Mouse (Mus musculus) forebrain, embryonic 13.5 days (tissue): ENCODE results near the gene Myh7. TPM values are rescaled to one million over a fixed set of nuclear protein-coding genes. Genes with fewer than 3 reads are reported as not detected.
A peak's percentile ranks its signal among the peaks of the same experiment; 100 is the strongest.
"Not testable (repeated sequence)": the region's sequence is repeated elsewhere in the genome, so short reads cannot be mapped to it uniquely, and the experiment has no call there.

Experiments
- ATAC-seq: fragments of 200-750 bp; cut with Nextera tagmentation; 2 replicates; pipeline ENCODE4 v1.8.0; 2017
- H3K27ac ChIP-seq: fragments of 300-500 bp; sonication (generic); 2 replicates; pipeline ENCODE4 v1.5.1; 2015; ENCODE audit warnings: inconsistent platforms, mild to moderate bottlenecking, moderate library complexity
- H3K27me3 ChIP-seq: fragments of 300-500 bp; sonication (generic); 2 replicates; pipeline ENCODE4 v1.6.1; 2015; ENCODE audit warnings: mild to moderate bottlenecking, inconsistent platforms
- H3K36me3 ChIP-seq: fragments of 300-500 bp; sonication (generic); 2 replicates; pipeline ENCODE4 v1.6.1; 2015; ENCODE audit warnings: mild to moderate bottlenecking, inconsistent platforms; ENCODE audit not compliant: poor library complexity, severe bottlenecking
- H3K4me1 ChIP-seq: fragments of 300-500 bp; sonication (generic); 2 replicates; pipeline ENCODE4 v1.6.1; 2015; ENCODE audit warnings: inconsistent platforms
- H3K4me2 ChIP-seq: fragments of 300-500 bp; sonication (generic); 2 replicates; pipeline ENCODE4 v1.6.1; 2015; ENCODE audit warnings: inconsistent platforms, mild to moderate bottlenecking, moderate library complexity
- H3K4me3 ChIP-seq: fragments of 300-500 bp; sonication (generic); 2 replicates; pipeline ENCODE4 v1.5.1; 2015; ENCODE audit warnings: mild to moderate bottlenecking, inconsistent platforms
- H3K9ac ChIP-seq: fragments of 300-500 bp; sonication (generic); 2 replicates; pipeline ENCODE4 v1.6.1; 2015; ENCODE audit warnings: mild to moderate bottlenecking, inconsistent platforms
- H3K9me3 ChIP-seq: fragments of 300-500 bp; sonication (generic); replicated peaks from 2 replicates; pipeline ENCODE4 v1.6.1; 2016; ENCODE audit warnings: inconsistent platforms
- WGBS: fragments of 180-500 bp; shearing (Covaris S2); methylation state at CpG from one replicate; pipeline ENCODE4 v1.1.7; 2015; 5-methylcytosine and 5-hydroxymethylcytosine counted together
- polyA plus RNA-seq: library from polyadenylated mRNA; unstranded; fragments of >200 nt; fragmentation: Nextera tagmentation; extraction: Ambion mirVana; gene quantifications from 2 replicates; pipeline ENCODE4 v1.2.1, GENCODE M21; 2015

Gene Myh7
- polyA plus RNA-seq, 1 experiment from 2014 or later: 2.5 TPM

DNA sequence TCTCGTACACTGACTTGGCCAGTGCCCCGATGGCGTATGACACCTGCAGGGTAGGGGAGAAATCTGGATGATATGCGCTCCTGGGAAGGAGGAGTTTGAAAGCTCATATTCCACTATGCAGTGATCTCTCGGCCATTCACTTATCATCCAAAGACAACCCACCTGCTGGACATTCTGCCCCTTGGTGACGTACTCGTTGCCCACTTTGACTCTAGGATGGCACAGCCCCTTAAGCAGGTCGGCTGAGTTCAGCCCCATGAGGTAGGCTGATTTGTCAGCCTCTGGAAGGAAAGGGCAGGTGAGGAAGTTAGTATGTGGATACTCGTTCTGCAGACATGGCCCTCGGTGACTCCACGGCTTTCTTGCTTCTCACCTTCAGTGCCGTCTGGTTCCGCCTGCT, 5.5 kb downstream of the Myh7 start:
- no peak for ATAC-seq
- H3K36me3 ChIP-seq: no peaks in the 10 kb centered on the region
- 91% methylated on average over 13 of the region's 13 CpGs for WGBS
- no peak overlapping the region for H3K9ac ChIP-seq
- H3K4me2 ChIP-seq: no peak overlapping the region
- peaks cover 2% of the 10 kb centered on the region; the same call in 1 of the 2 replicates for H3K4me1 ChIP-seq
- H3K27me3 ChIP-seq: no peaks in the 10 kb centered on the region
- no peaks in the 10 kb centered on the region for H3K9me3 ChIP-seq
- no peak overlapping the region for H3K27ac ChIP-seq
- H3K4me3 ChIP-seq: no peak overlapping the region

DNA sequence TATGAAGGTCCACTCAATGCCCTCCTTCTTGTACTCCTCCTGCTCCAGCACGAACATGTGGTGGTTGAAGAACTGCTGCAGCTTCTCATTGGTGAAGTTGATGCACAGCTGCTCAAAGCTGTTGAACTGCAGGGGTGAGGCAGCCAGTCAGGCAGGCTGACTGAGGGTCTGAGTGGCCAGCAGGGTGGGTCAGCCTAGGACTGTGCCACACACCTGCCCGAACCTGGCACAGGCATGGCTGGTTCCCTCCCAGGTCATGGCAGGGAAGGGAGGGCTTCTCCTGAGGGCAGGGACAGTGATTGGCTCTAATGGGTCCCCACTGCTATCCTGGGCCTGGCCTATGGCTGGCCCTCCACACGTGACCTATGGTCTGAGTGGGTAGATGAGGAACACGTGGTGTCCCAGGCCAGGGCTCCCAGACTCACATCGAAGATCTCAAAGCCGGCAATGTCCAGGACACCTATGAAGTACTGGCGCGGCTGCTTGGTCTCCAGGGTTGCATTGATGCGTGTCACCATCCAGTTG, 6.0 kb downstream of the Myh7 start:
- 91% methylated on average over 9 of the region's 9 CpGs for WGBS
- ATAC-seq, H3K36me3 ChIP-seq, H3K27ac ChIP-seq, H3K4me1 ChIP-seq, H3K9me3 ChIP-seq, H3K27me3 ChIP-seq, H3K9ac ChIP-seq, H3K4me2 ChIP-seq, H3K4me3 ChIP-seq: not testable (repeated sequence)

GRCm38 (mm10) chr14:54981934-54982333, 12.5 kb downstream of the Myh7 start:
- ATAC-seq: no peak
- no peak overlapping the region for H3K9ac ChIP-seq
- H3K27me3 ChIP-seq: no peaks in the 10 kb centered on the region
- H3K4me3 ChIP-seq: no peak overlapping the region
- no peaks in the 10 kb centered on the region for H3K36me3 ChIP-seq
- H3K9me3 ChIP-seq: no peaks in the 10 kb centered on the region
- H3K4me2 ChIP-seq: no peak overlapping the region
- H3K4me1 ChIP-seq: no peaks in the 10 kb centered on the region
- 96% methylated on average over 7 of the region's 7 CpGs for WGBS
- no peak overlapping the region for H3K27ac ChIP-seq

GRCm38 (mm10) chr14:54978664-54979063, 15.8 kb downstream of the Myh7 start:
- H3K27ac ChIP-seq: no peak overlapping the region
- no peak overlapping the region for H3K4me3 ChIP-seq
- ATAC-seq: no peak
- no peak overlapping the region for H3K4me2 ChIP-seq
- H3K4me1 ChIP-seq: peaks cover 11% of the 10 kb centered on the region
- 90% methylated on average over 8 of the region's 8 CpGs for WGBS
- H3K27me3 ChIP-seq: no peaks in the 10 kb centered on the region
- no peaks in the 10 kb centered on the region for H3K9me3 ChIP-seq
- H3K9ac ChIP-seq: no peak overlapping the region
- no peaks in the 10 kb centered on the region for H3K36me3 ChIP-seq

- WGBS: 73% methylated on average over 1 of the region's 1 CpGs
- Histone ChIP-seq H3K36me3 (no peaks in the 10 kb centered on the region), H3K9ac (no peak within 1 kb of the TSS), H3K9me3 (no peaks in the 10 kb centered on the region), H3K27me3 (no peaks in the 10 kb centered on the region), H3K4me3 (no peak within 1 kb of the TSS), H3K4me1 (peaks cover 15% of the 10 kb centered on the region), H3K27ac (no peak within 1 kb of the TSS), H3K4me2 (no peak within 1 kb of the TSS)
- no peak for ATAC-seq
Measured at GRCm38 (mm10) chr14:54976633-54977032, 17.8 kb downstream of the Myh7 start, which contains the start of gene Gm17428. TSS of gene Gm17428 (plus strand) at chr14:54976933.

- peak overlapping the region; percentile 14; the same call in 1 of the 2 replicates for H3K4me2 ChIP-seq
- peaks cover 15% of the 10 kb centered on the region for H3K4me1 ChIP-seq
- H3K27ac ChIP-seq: peak overlapping the region; percentile 72
- H3K9ac ChIP-seq: 0 out of 2 replicates have a peak overlapping the region, but pooled peaks have one; percentile 21
- H3K4me3 ChIP-seq: no peak overlapping the region
- no peaks in the 10 kb centered on the region for H3K9me3 ChIP-seq
- H3K36me3 ChIP-seq: no peaks in the 10 kb centered on the region
- no peaks in the 10 kb centered on the region for H3K27me3 ChIP-seq
- 71% methylated on average over 6 of the region's 6 CpGs for WGBS
- ATAC-seq: peak; percentile 63; the same call in 1 of the 2 replicates
Measured at GRCm38 (mm10) chr14:54974068-54974791, 20.2 kb downstream of the Myh7 start.

GRCm38 (mm10) chr14:54972786-54973185, 21.6 kb downstream of the Myh7 start:
- peaks cover 15% of the 10 kb centered on the region for H3K4me1 ChIP-seq
- not testable (repeated sequence) for H3K27me3 ChIP-seq, H3K4me3 ChIP-seq, H3K9ac ChIP-seq, H3K9me3 ChIP-seq, H3K27ac ChIP-seq, ATAC-seq, H3K36me3 ChIP-seq, H3K4me2 ChIP-seq
- 95% methylated on average over 9 of the region's 11 CpGs for WGBS

GRCm38 (mm10) chr14:54968344-54968743, 26.1 kb downstream of the Myh7 start:
- Histone ChIP-seq H3K4me3 (no peak overlapping the region), H3K27me3 (no peaks in the 10 kb centered on the region), H3K4me1 (0 out of 2 replicates have a peak, but pooled peaks cover 1% of the 10 kb centered on the region), H3K27ac (no peak overlapping the region), H3K36me3 (no peaks in the 10 kb centered on the region), H3K9ac (no peak overlapping the region), H3K4me2 (no peak overlapping the region), H3K9me3 (no peaks in the 10 kb centered on the region)
- no peak for ATAC-seq

GRCm38 (mm10) chr14:54967874-54968273, 26.6 kb downstream of the Myh7 start:
- H3K4me3 ChIP-seq: no peak overlapping the region
- no peak overlapping the region for H3K4me2 ChIP-seq
- no peaks in the 10 kb centered on the region for H3K4me1 ChIP-seq
- H3K36me3 ChIP-seq: no peaks in the 10 kb centered on the region
- no peaks in the 10 kb centered on the region for H3K27me3 ChIP-seq
- H3K27ac ChIP-seq: no peak overlapping the region
- H3K9ac ChIP-seq: no peak overlapping the region
- H3K9me3 ChIP-seq: no peaks in the 10 kb centered on the region
- WGBS: 91% methylated on average over 3 of the region's 3 CpGs
- ATAC-seq: no peak

DNA sequence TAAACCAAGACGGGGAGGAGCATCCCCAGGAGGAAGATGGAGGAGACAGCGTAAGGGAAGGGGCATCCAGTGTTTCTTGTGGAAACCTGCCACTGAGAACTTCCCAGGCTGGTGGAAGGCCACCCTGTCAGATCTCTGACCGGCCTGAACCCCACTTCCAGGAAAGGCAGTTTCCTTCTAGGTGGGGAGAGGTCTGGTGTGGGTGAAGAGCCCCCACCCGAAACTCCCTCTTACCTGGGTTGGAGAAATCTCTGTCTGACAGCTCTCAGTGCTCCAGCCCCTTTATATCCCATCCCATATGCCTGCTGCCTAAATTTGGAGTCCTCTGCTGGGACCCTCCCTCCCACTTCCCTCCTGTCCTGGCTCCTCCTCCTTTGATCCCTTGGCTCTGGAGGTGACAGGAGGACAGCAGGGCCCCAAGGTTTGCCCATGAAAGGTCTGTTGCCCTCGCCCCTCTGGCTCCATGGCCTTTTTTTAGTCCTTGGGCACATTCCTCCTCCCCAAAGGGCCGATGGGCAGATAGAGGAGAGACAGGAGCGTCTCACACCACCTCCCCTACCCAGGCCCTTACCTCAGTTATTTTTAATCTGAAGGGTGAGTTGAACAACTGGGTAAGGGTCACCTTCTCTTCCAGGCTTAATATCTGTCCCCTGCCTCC, 28.0 kb downstream of the Myh7 start, which contains the start of gene Myh6:
Myh6 (minus strand) TSS at position 608 of the 658 bp plus-strand sequence.
- Histone ChIP-seq H3K9me3 (no peaks in the 10 kb centered on the region), H3K27me3 (no peaks in the 10 kb centered on the region), H3K9ac (no peak within 1 kb of the TSS), H3K4me2 (no peak within 1 kb of the TSS), H3K36me3 (no peaks in the 10 kb centered on the region), H3K4me1 (no peaks in the 10 kb centered on the region), H3K27ac (no peak within 1 kb of the TSS), H3K4me3 (no peak within 1 kb of the TSS)
- ATAC-seq: no peak
- 75% methylated on average over 7 of the region's 7 CpGs for WGBS

- 84% methylated on average over 6 of the region's 6 CpGs for WGBS
Measured at GRCm38 (mm10) chr14:54965631-54966030, 28.8 kb downstream of the Myh7 start.

DNA sequence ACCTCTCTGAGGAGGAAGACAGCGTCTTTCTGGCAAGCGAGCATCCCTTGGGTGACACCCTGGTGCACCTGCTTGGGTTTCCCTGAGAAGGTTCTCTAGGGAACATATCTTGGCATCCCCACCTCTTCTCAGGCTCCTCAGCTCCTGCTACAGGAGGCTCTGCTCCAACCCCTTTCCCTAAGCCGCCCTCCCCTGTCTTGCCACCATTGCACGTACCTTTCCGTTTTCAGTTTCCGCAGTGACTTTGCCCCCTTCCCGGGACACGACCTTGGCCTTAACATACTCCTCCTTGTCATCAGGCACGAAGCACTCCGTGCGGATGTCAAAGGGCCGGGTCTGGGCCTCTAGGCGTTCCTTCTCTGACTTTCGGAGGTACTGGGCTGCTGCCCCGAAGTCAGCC, 29.4 kb downstream of the Myh7 start:
- Histone ChIP-seq H3K4me3 (no peak overlapping the region), H3K27ac (no peak overlapping the region), H3K27me3 (no peaks in the 10 kb centered on the region), H3K4me1 (no peaks in the 10 kb centered on the region), H3K9ac (no peak overlapping the region), H3K9me3 (no peaks in the 10 kb centered on the region), H3K4me2 (no peak overlapping the region), H3K36me3 (no peaks in the 10 kb centered on the region)
- no peak for ATAC-seq
- WGBS: 91% methylated on average over 15 of the region's 15 CpGs

More at GRCm38 (mm10) chr14:54965631-54966030, 28.8 kb downstream of the Myh7 start:
- no peak overlapping the region for H3K27ac ChIP-seq
- H3K4me1 ChIP-seq: no peaks in the 10 kb centered on the region
- ATAC-seq: no peak
- H3K27me3 ChIP-seq: no peaks in the 10 kb centered on the region
- H3K9ac ChIP-seq: no peak overlapping the region
- no peak overlapping the region for H3K4me3 ChIP-seq
- no peaks in the 10 kb centered on the region for H3K9me3 ChIP-seq
- H3K4me2 ChIP-seq: no peak overlapping the region
- H3K36me3 ChIP-seq: no peaks in the 10 kb centered on the region
